Mouse (Mus musculus) kidney, postnatal 0 days (tissue): Measurements from ENCODE around the gene AI481877. TPM values are rescaled to one million over a fixed set of nuclear protein-coding genes. Genes with fewer than 3 reads are reported as not detected.

Experiments used
- ATAC-seq: fragments of 200-750 bp; cut with Nextera tagmentation; replicated peaks from 2 replicates; pipeline ENCODE4 v1.8.0; 2017; ENCODE audit warnings: low read depth, moderate number of reproducible peaks, moderate TSS enrichment, moderate library complexity; ENCODE audit not compliant: low FRiP score
- DNase-seq: peaks from one replicate; pipeline ENCODE4 v3.0.0-alpha.2; 2016; ENCODE audit warnings: low spot score
- H3K27ac ChIP-seq: fragments of 300-500 bp; sonication (generic); 2 replicates; pipeline ENCODE4 v1.5.1; 2014; ENCODE audit warnings: mild to moderate bottlenecking
- H3K27me3 ChIP-seq: fragments of 300-500 bp; sonication (generic); 2 replicates; pipeline ENCODE4 v1.6.1; 2014; ENCODE audit warnings: low read length, mixed read lengths; ENCODE audit not compliant: insufficient read depth
- H3K36me3 ChIP-seq: fragments of 300-500 bp; sonication (generic); 2 replicates; pipeline ENCODE4 v1.6.1; 2014; ENCODE audit warnings: low read length, mixed read lengths; ENCODE audit not compliant: insufficient read depth
- H3K4me1 ChIP-seq: fragments of 300-500 bp; sonication (generic); replicated peaks from 2 replicates; pipeline ENCODE4 v1.6.1; 2014; ENCODE audit warnings: antibody characterized with exemption, low read length, mixed read lengths; ENCODE audit not compliant: insufficient read depth
- H3K4me2 ChIP-seq: fragments of 300-500 bp; sonication (generic); 2 replicates; pipeline ENCODE4 v1.6.1; 2014; ENCODE audit warnings: mild to moderate bottlenecking, low read length, moderate library complexity, mixed read lengths
- H3K4me3 ChIP-seq: fragments of 300-500 bp; sonication (generic); replicated peaks from 2 replicates; pipeline ENCODE4 v1.5.1; 2014; ENCODE audit warnings: low read depth, low read length
- H3K9ac ChIP-seq: fragments of 300-500 bp; sonication (generic); 2 replicates; pipeline ENCODE4 v1.6.1; 2014; ENCODE audit warnings: low read depth, low read length
- H3K9me3 ChIP-seq: fragments of 300-500 bp; sonication (generic); replicated peaks from 2 replicates; pipeline ENCODE4 v1.6.1; 2016; ENCODE audit warnings: low read length, inconsistent platforms, mixed read lengths
- CTCF ChIP-seq: IDR thresholded peaks from 2 replicates; pipeline ENCODE4 v1.5.1; 2016; ENCODE audit warnings: antibody characterized with exemption, low read depth, mild to moderate bottlenecking, moderate library complexity
- WGBS: fragments of 180-500 bp; shearing (Covaris S2); extraction: QIAGEN DNeasy Blood & Tissue Kit; methylation state at CpG from one replicate; pipeline ENCODE4 v1.1.7; 2014; 5-methylcytosine and 5-hydroxymethylcytosine counted together
- polyA plus RNA-seq: library from polyadenylated mRNA; unstranded; fragments of >200 nt; fragmentation: Nextera tagmentation; extraction: Ambion mirVana; gene quantifications from 2 replicates; pipeline ENCODE4 v1.2.1, GENCODE M21; 2015

Gene AI481877
- polyA plus RNA-seq, 1 experiment from 2014 or later, result not detected

DNA sequence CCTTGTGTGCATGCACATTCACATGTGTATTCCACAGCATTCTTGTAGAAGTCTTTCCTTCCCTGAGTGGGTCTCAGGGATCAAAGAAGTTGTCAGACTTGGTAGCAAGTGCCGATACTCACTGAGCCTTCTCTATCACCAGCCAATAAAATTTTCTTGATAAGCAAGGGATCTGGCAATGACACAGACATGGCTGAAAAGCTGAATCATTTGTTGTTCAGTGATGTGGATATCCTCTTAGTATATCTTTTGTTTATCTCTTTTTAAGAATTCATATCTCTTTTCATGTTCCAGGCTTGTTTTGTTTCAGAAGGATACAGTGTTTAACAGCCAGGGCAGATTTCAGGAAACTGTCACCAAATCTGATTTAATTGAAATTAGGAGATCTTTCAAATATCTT is 140.1 kb downstream of the AI481877 start:
- no peaks in the 10 kb centered on the region for H3K9me3 ChIP-seq
- WGBS, result 85% methylated on average over 1 of the region's 1 CpGs
- no peak overlapping the region for H3K4me2 ChIP-seq
- H3K27me3 ChIP-seq, result no peaks in the 10 kb centered on the region
- ATAC-seq (no peak), DNase-seq (no peak)
- H3K36me3 ChIP-seq, result no peaks in the 10 kb centered on the region
- no peak overlapping the region for H3K27ac ChIP-seq
- H3K4me1 ChIP-seq, result no peaks in the 10 kb centered on the region
- no peak for TF ChIP-seq CTCF
- no peak overlapping the region for H3K4me3 ChIP-seq
- H3K9ac ChIP-seq, result no peak overlapping the region

DNA sequence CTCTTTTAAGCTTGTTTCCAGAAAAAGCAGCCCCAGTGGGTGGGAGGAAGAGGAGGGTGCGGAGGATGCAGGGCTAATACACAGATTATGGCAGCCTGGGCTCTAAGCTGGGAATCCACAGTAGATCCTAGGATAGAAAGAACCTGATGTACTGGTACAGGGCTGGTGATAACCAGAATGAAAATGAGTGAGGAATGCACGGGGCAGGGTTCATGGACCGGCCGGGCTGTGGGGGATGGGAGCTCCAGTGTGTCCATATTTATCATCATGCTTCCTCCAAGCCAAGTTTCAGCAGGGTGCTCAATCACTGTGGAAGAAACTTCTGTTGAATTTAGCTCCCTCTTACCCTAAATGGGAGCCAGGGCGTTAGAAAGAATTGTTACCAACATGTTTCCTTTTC is 141.7 kb downstream of the AI481877 start:
- no peaks in the 10 kb centered on the region for H3K27me3 ChIP-seq
- no peak overlapping the region for H3K4me2 ChIP-seq
- peak; percentile 40 for DNase-seq
- H3K27ac ChIP-seq, result no peak overlapping the region
- no peak for ATAC-seq
- no peaks in the 10 kb centered on the region for H3K4me1 ChIP-seq
- no peaks in the 10 kb centered on the region for H3K36me3 ChIP-seq
- no peak overlapping the region for H3K4me3 ChIP-seq
- H3K9ac ChIP-seq, result no peak overlapping the region
- WGBS, result 62% methylated on average over 5 of the region's 5 CpGs
- no peaks in the 10 kb centered on the region for H3K9me3 ChIP-seq
- no peak for TF ChIP-seq CTCF

DNA sequence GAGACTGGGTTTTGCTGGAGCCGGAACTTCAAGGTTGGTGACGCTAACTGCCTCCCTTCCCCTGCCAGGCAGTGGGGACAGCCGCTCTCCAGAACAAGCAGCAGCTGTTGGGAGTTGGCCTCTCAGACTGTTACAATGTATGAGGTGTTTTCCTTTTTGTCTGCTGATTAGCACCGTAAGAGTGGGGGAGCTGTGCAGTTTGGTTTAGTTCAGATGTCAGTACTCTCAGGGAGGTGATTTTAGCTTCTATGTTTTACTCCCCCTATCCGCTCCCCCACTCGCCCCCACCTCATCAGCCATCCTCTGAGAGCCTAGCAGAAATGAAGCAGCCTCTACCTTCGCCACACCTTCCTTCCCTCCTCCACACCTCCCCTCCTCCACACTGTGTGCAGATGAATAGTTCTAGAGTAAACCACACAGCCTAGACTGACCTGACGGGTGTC is 143.5 kb downstream of the AI481877 start:
- H3K9ac ChIP-seq, result no peak overlapping the region
- no peak for TF ChIP-seq CTCF
- H3K4me2 ChIP-seq, result peak overlapping the region; percentile 14; the same call in 1 of the 2 replicates
- no peak overlapping the region for H3K27ac ChIP-seq
- 25% methylated on average over 8 of the region's 8 CpGs for WGBS
- no peaks in the 10 kb centered on the region for H3K27me3 ChIP-seq
- no peak overlapping the region for H3K4me3 ChIP-seq
- DNase-seq (peak; percentile 71), ATAC-seq (peak; percentile 71)
- no peaks in the 10 kb centered on the region for H3K4me1 ChIP-seq
- no peaks in the 10 kb centered on the region for H3K36me3 ChIP-seq
- H3K9me3 ChIP-seq, result no peaks in the 10 kb centered on the region

DNA sequence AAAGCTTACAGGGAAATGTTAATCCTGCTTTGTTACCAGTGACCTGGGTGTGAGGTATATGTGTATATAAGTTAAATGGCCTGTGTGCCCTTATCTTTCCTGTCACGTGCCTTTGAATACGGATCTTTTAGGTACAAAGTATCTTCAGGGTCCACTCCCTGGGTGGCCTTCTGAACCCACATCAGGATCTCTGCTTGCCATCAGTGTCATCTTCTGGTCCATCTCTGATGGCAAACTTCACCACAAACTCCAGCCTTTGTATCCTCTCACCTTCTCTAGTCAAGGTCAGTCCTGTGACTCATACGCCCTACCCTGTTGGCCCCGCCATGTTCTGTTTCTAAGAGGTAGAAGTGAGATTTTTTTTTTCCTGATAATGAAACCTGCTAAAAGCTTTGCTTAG is 144.0 kb downstream of the AI481877 start, which contains the start of gene Dnajc25:
TSS of gene Dnajc25 (plus strand) at position 301 of the 400 bp plus-strand sequence.
- DNase-seq (no peak), ATAC-seq (no peak)
- H3K4me3 ChIP-seq, result no peak within 1 kb of the TSS
- H3K27me3 ChIP-seq, result no peaks in the 10 kb centered on the region
- no peak for TF ChIP-seq CTCF
- peak within 1 kb of the TSS; percentile 14; the same call in 1 of the 2 replicates for H3K4me2 ChIP-seq
- 64% methylated on average over 4 of the region's 4 CpGs for WGBS
- H3K4me1 ChIP-seq, result no peaks in the 10 kb centered on the region
- H3K36me3 ChIP-seq, result no peaks in the 10 kb centered on the region
- no peak within 1 kb of the TSS for H3K9ac ChIP-seq
- no peaks in the 10 kb centered on the region for H3K9me3 ChIP-seq
- no peak within 1 kb of the TSS for H3K27ac ChIP-seq

Other genes with a start within 250 kb of the AI481877 start
- gene Ecpas, start 226.2 kb downstream of the AI481877 start, polyA plus RNA-seq, result 25.5 and 26.5 TPM in 2 replicates
- 0.40 and 0.54 TPM in 2 replicates for gene Zkscan16, start 195.4 kb downstream of the AI481877 start, polyA plus RNA-seq
- 18.9 and 20.6 TPM in 2 replicates for gene Ptgr1, start 151.9 kb downstream of the AI481877 start, polyA plus RNA-seq
- gene Dnajc25, start 143.9 kb downstream of the AI481877 start, polyA plus RNA-seq, result 14.0 and 14.1 TPM in 2 replicates
- 18.7 and 23.5 TPM in 2 replicates for gene Gm20503, start 135.8 kb downstream of the AI481877 start, polyA plus RNA-seq
- gene Gng10, start 103.9 kb downstream of the AI481877 start, polyA plus RNA-seq, result 102 TPM in 2 replicates
- 7.4 and 7.6 TPM in 2 replicates for gene Ugcg, start 50.3 kb upstream of the AI481877 start, polyA plus RNA-seq